Mouse (Mus musculus): ENCODE measurements at regions not wholly inside any gene's neighbourhood (a gene's known extent, or its start where the extent isn't known, plus 50 kb on each side); places are given as distances from the start of the nearest gene placed in this dataset.

DNA sequence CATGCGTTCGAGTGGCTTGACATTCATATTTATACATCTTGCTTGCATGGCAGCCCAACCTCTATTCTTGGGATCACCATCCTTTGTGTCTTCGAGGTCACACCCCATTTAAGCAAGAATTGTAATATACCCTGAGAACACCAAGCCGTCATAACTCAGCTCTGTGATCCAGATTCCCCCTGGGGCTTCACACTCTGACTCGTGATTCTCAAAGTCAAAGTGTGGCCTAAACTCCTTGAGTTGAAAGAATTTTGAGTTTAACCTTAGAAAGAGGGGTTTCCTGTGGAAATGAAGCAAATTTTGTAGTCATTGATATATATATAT, 120.4 kb downstream of the Zbtb18 start:
- H3K27me3 ChIP-seq (replicated peaks), result peaks cover 13% of the 10 kb centered on the region
- no peak overlapping the region for H3K4me3 ChIP-seq (replicated peaks)
- TF ChIP-seq FLI1 (IDR thresholded peaks at IDR 0.05; ENCODE audit: low read length), result no peak
- no peaks in the 10 kb centered on the region for H3K36me3 ChIP-seq (replicated peaks; ENCODE audit: low read length)
- no peaks in the 10 kb centered on the region for H3K9me3 ChIP-seq
- H3K4me1 ChIP-seq, result no peaks in the 10 kb centered on the region

DNA sequence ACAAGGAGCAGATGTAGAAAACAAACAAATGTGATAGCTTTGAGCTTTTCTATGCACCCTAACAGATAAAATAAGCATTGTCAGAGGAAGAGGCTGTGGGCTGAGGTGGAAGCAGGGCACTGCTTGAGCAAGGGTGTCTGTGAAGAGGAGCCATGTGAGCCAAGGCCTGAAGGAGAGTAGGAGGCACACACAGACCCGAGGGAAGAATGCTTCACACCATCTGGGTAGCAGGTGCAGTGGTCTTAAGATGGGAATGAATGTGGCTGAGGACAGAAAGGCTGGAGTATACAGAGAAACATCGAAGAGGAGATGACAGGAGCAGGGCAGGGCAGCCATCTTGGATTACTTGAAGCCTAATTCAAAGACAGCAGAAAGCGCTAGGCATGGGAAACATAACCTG, 123.5 kb downstream of the Zbtb18 start:
- H3K36me3 ChIP-seq (replicated peaks; ENCODE audit: low read length), result no peaks in the 10 kb centered on the region
- H3K9me3 ChIP-seq, result no peaks in the 10 kb centered on the region
- TF ChIP-seq FLI1 (IDR thresholded peaks at IDR 0.05; ENCODE audit: low read length), result no peak
- no peaks in the 10 kb centered on the region for H3K4me1 ChIP-seq
- H3K27me3 ChIP-seq (replicated peaks), result peaks cover 13% of the 10 kb centered on the region
- no peak overlapping the region for H3K4me3 ChIP-seq (replicated peaks)

GRCm38 (mm10) chr1:177568056-177568816, 126.1 kb downstream of the Zbtb18 start:
- TF ChIP-seq GATA1 (IDR thresholded peaks at IDR 0.05; ENCODE audit: borderline replicate concordance, low read length) (no peak), FLI1 (IDR thresholded peaks at IDR 0.05; ENCODE audit: low read length) (no peak)
- Histone ChIP-seq H3K9me3 (no peaks in the 10 kb centered on the region), H3K27me3 (replicated peaks) (peaks cover 13% of the 10 kb centered on the region), H3K4me1 (no peaks in the 10 kb centered on the region), H3K4me3 (replicated peaks) (no peak overlapping the region), H3K36me3 (replicated peaks; ENCODE audit: low read length) (no peaks in the 10 kb centered on the region)

GRCm38 (mm10) chr1:177569572-177569971, 127.4 kb downstream of the Zbtb18 start:
- peaks cover 13% of the 10 kb centered on the region for H3K27me3 ChIP-seq (replicated peaks)

DNA sequence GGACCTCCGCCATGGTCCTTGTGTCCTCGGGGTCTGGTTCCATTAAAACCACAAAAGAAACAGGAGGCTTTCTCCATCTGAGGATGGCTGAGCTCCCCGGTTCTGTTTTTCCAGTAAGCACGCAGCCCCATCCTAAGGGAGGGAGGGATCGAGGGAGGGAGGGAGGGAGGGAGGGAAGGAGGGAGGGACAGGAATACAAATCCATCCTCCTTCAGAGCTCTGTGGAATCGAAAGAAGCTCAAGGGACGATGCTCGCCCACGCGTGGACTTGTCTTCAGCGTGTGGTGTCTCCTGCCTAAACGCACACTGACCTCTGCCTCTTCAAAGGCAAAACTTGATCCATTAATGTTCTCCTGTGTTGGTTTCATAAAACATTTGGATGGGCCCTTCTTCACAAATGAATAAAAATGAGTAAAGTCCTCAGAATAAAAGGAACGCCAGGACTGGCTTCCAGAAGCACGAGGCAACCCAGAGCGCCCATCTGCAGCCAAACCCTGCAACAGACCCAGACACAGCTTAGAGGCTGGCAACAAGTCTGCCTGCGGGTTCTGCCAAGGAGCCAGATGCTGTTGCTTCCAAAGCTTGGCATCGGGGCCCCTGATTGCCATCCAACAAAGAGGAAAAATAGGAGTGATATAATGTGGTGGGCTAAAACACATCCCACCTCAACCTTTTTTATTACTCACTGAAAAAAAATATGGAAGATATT, 131.0 kb downstream of the Zbtb18 start:
- Histone ChIP-seq H3K4me1 (no peaks in the 10 kb centered on the region), H3K36me3 (replicated peaks; ENCODE audit: low read length) (no peaks in the 10 kb centered on the region), H3K27me3 (replicated peaks) (peaks cover 3% of the 10 kb centered on the region), H3K4me3 (replicated peaks) (no peak overlapping the region), H3K9me3 (peaks cover 17% of the 10 kb centered on the region)
- TF ChIP-seq FLI1 (IDR thresholded peaks at IDR 0.05; ENCODE audit: low read length) (no peak), GATA1 (IDR thresholded peaks at IDR 0.05; ENCODE audit: borderline replicate concordance, low read length) (no peak)

More at GRCm38 (mm10) chr1:177569572-177569971, 127.4 kb downstream of the Zbtb18 start:
- no peaks in the 10 kb centered on the region for H3K9me3 ChIP-seq
- no peaks in the 10 kb centered on the region for H3K4me1 ChIP-seq
- no peak for TF ChIP-seq FLI1 (IDR thresholded peaks at IDR 0.05; ENCODE audit: low read length)
- TF ChIP-seq GATA1 (IDR thresholded peaks at IDR 0.05; ENCODE audit: borderline replicate concordance, low read length), result no peak
- H3K4me3 ChIP-seq (replicated peaks), result no peak overlapping the region
- H3K36me3 ChIP-seq (replicated peaks; ENCODE audit: low read length), result no peaks in the 10 kb centered on the region

DNA sequence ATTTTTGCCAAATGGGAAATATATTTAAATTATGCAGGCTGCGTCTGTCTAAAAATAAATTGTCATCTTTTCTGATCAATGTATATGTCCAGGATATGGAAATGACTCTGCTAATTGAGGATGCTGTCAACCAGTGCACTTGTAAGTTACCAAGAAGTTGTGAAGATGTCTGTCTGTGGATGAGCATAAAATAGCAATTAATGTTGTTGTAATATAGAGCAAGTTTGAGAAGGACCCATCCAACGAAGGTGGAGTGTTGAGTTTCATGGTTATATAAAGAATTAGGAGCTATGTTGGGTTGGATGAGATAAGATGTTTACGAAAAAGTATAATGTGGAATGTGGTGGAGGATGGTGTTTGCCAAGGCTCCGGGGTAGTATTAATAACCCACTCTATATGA, 131.6 kb downstream of the Zbtb18 start:
- no peaks in the 10 kb centered on the region for H3K36me3 ChIP-seq (replicated peaks; ENCODE audit: low read length)
- no peaks in the 10 kb centered on the region for H3K4me1 ChIP-seq
- H3K27me3 ChIP-seq (replicated peaks), result peaks cover 3% of the 10 kb centered on the region
- no peak overlapping the region for H3K4me3 ChIP-seq (replicated peaks)
- TF ChIP-seq GATA1 (IDR thresholded peaks at IDR 0.05; ENCODE audit: borderline replicate concordance, low read length) (no peak), FLI1 (IDR thresholded peaks at IDR 0.05; ENCODE audit: low read length) (no peak)
- peaks cover 17% of the 10 kb centered on the region for H3K9me3 ChIP-seq

GRCm38 (mm10) chr1:177574312-177574711, 132.2 kb downstream of the Zbtb18 start:
- no peak for TF ChIP-seq GATA1 (IDR thresholded peaks at IDR 0.05; ENCODE audit: borderline replicate concordance, low read length)
- TF ChIP-seq FLI1 (IDR thresholded peaks at IDR 0.05; ENCODE audit: low read length), result no peak
- Histone ChIP-seq H3K36me3 (replicated peaks; ENCODE audit: low read length) (no peaks in the 10 kb centered on the region), H3K9me3 (peaks cover 17% of the 10 kb centered on the region), H3K4me3 (replicated peaks) (peak overlapping the region; percentile 12), H3K27me3 (replicated peaks) (peaks cover 3% of the 10 kb centered on the region), H3K4me1 (no peaks in the 10 kb centered on the region)

GRCm38 (mm10) chr1:177584302-177584886, 142.2 kb downstream of the Zbtb18 start:
- H3K9me3 ChIP-seq, result peaks cover 16% of the 10 kb centered on the region
- TF ChIP-seq FLI1 (IDR thresholded peaks at IDR 0.05; ENCODE audit: low read length) (no peak), GATA1 (IDR thresholded peaks at IDR 0.05; ENCODE audit: borderline replicate concordance, low read length) (no peak)
- no peak overlapping the region for H3K4me3 ChIP-seq (replicated peaks)
- H3K4me1 ChIP-seq, result peaks cover 12% of the 10 kb centered on the region
- no peaks in the 10 kb centered on the region for H3K27me3 ChIP-seq (replicated peaks)
- no peaks in the 10 kb centered on the region for H3K36me3 ChIP-seq (replicated peaks; ENCODE audit: low read length)

- Histone ChIP-seq H3K27me3 (replicated peaks) (no peaks in the 10 kb centered on the region), H3K36me3 (replicated peaks; ENCODE audit: low read length) (no peaks in the 10 kb centered on the region), H3K4me3 (replicated peaks) (no peak overlapping the region), H3K9me3 (peaks cover 16% of the 10 kb centered on the region), H3K4me1 (peaks cover 12% of the 10 kb centered on the region)
- TF ChIP-seq FLI1 (IDR thresholded peaks at IDR 0.05; ENCODE audit: low read length), result no peak
- no peak for TF ChIP-seq GATA1 (IDR thresholded peaks at IDR 0.05; ENCODE audit: borderline replicate concordance, low read length)
These were observed 143.2 kb downstream of the Zbtb18 start for GRCm38 (mm10) chr1:177585320-177585719.

- Histone ChIP-seq H3K9me3 (peaks cover 12% of the 10 kb centered on the region; the same call in 1 of the 2 replicates), H3K4me3 (replicated peaks) (no peak overlapping the region), H3K36me3 (replicated peaks; ENCODE audit: low read length) (no peaks in the 10 kb centered on the region), H3K27me3 (replicated peaks) (no peaks in the 10 kb centered on the region), H3K4me1 (peaks cover 12% of the 10 kb centered on the region)
- TF ChIP-seq FLI1 (IDR thresholded peaks at IDR 0.05; ENCODE audit: low read length) (no peak), GATA1 (IDR thresholded peaks at IDR 0.05; ENCODE audit: borderline replicate concordance, low read length) (no peak)
These were observed 140.6 kb upstream of the 1700016C15Rik start for GRCm38 (mm10) chr1:177589034-177589433.

Measured in megakaryocyte, embryonic 14.5 days (primary cell).